Mouse (Mus musculus): ENCODE measurements around the gene Tnrc18.

DNA sequence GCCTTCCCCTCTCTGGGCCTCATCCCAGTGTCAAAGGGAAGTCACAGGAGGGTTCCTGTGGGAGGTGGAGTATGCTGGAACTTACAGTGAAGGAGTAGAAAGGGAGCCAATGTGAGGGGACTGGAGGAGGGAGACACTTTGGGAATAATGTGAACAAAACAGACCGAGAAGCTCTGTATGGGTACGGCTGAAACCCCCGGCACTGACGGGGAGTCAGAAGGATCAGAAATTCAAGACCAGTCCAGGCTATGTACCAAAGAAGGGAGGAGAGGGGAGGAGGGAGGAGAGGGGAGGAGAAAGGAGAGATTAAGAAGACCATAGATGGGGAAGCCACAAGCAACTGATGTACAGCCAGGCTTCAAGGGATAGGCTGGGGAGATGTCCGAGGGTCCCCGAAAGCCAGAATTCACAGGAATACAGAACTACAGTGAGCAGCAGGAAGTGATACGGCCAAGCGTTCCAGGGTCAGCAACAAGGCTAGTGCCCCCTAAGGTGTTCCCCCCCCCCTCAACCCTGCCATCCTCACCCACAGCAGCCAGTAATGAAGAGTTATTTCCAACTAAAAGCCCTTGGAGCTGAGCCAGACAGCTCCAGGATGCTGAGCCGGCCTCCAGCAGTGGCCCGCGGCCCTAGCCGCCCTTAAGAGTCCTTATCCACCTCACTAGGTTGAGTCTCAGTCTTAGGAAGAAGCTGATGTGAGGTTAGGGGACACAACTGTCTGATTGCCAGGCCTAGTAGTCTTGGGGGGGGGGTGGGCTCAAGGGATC, 124.3 kb downstream of the Tnrc18 start:
- no peak for TF ChIP-seq CTCF (IDR thresholded peaks at IDR 0.05; ENCODE audit: low read depth, low read length)
- no peak for TF ChIP-seq POLR2A (IDR thresholded peaks at IDR 0.05; ENCODE audit: insufficient read depth, low read length)
- TF ChIP-seq EP300 (IDR thresholded peaks at IDR 0.05; ENCODE audit: insufficient read depth, low read depth, low read length) = no peak
